Mouse (Mus musculus): Measurements from ENCODE around the gene Hist1h3g.
A peak's percentile ranks its signal among the peaks of the same experiment; 100 is the strongest.

Gene Hist1h3g

DNA sequence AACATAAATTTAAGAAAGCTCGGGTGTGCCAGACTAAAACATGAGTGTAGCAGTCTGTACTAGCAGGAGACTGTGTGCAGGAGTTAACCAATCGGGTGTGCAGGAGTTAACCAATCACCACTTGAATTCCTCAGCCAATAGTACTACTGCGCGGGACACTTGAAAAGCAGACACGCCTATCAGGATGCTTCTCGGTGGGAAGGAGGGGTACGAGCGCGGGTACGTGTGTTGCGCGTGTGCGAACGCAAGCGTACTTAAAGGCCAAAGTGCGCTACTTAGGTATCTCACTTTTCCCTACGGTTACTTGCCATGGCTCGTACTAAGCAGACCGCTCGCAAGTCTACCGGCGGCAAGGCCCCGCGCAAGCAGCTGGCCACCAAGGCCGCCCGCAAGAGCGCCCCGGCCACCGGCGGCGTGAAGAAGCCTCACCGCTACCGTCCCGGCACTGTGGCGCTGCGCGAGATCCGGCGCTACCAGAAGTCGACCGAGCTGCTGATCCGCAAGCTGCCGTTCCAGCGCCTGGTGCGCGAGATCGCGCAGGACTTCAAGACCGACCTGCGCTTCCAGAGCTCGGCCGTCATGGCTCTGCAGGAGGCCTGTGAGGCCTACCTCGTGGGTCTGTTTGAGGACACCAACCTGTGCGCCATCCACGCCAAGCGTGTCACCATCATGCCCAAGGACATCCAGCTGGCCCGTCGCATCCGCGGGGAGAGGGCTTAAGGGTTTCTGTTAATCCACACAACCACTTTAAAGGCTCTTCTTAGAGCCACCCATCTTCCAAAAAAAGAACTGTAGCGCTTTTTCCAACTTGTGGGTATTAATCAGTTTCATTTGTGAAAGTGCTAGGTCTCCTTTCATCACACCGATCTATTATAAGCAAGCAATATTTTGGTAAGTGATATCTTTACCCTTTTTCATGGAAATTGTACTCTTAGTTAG lies at the start of gene Hist1h3g:
Gene Hist1h3g, plus strand, starts transcription at position 286 of the 939 bp plus-strand sequence.
- peak; percentile 98 for DNase-seq (ENCODE audit: low read depth, low spot score)

GRCm38 (mm10) chr13:23488400-23489322 lies 46.6 kb upstream of the Hist1h3g start, which contains the start of gene Btn2a2:
Gene Btn2a2, minus strand, starts transcription at chr13:23488857.
- DNase-seq (ENCODE audit: low read depth, low spot score): peak; percentile 63

DNA sequence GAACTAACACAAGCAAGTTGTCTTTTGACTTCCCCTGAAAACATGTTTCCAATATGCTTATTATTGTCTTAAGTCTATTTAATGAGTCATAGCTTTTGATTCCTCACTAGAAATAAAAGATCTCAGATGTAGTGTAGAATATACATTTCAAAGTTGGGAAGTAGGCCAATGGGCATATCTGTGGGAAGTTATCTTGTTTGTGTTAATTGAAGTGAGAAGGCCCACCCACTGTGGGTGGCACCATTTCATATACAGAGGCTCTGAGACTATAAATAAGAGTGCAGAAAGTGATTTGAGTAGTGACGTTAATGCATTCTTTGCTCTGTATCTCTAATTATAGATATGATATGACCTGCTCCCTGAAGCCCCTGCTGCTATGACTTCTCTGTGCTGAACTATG lies 44.4 kb upstream of the Hist1h3g start:
- no peak for DNase-seq (ENCODE audit: low read depth, low spot score)

DNA sequence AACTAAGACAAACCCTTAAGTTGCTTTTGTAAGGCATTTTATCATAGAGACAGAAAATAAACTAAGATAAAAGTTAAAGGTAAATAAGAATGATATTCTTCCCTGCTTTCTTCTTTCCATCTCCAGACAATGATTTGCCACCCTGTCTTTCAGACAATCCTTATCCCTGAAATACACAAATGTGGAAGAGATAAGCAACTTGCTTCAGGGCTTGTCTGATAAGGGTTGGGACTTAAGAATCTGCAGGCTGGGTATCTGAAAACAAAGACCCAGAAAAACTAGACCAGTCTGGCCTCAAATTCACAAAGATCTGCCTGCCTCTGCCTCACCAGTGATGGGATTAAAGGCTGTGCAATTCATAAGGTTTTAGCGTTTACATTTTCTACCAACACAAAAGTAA lies 44.0 kb upstream of the Hist1h3g start:
- no peak for DNase-seq (ENCODE audit: low read depth, low spot score)

GRCm38 (mm10) chr13:23491990-23492389 lies 43.2 kb upstream of the Hist1h3g start:
- DNase-seq (ENCODE audit: low read depth, low spot score): no peak

DNA sequence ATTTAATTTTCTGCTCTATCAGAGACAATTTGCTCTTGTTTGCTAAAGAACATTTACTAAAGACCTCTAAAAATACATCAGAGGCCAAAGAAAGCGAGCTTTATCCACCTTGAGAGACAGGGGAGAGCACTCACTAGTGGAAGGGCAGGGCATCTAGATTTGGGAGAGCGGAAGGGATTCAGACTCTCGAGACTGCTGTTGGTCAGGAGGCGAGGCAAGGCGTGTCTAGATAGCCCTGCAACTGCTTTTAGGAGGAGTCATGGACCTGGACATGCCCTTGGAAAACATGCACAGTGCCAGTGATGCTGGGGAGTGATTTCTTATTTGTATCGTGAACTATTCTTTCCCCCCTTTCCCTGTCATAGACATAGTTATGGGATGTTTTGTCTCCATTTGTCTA lies 39.7 kb upstream of the Hist1h3g start:
- DNase-seq (ENCODE audit: low read depth, low spot score): no peak

DNA sequence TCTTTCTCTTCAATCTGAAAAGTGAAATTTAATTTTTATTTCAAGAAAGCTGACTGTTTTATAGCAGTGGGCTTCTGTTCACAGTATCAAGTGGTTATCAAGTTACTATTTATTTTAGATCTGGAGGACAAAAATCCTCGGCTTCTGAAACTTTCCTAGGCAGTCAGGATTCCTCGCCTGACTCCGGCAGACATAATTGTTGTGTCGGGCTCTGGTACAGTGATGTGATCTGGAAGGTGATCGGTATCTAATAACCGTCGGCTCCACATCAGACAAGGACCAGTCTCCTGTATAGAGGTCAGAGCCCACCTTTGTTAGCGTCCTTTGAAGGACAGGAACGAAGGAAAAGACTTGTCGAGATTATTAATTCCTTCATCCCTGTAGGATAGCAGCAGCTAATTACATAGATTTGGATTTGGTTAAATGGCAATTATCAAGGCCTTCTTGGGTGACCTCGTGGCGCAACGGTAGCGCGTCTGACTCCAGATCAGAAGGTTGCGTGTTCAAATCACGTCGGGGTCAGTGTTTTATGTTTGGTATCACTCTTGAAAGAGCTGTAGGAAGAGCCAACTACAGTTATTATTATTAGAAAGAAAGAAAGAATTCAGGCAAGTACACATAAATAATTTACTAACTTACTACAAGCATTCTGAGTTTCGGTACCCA lies 37.4 kb upstream of the Hist1h3g start:
- peak; percentile 82 for DNase-seq (ENCODE audit: low read depth, low spot score)

- peak; percentile 51 for DNase-seq (ENCODE audit: low read depth, low spot score)
Observed at GRCm38 (mm10) chr13:23498653-23499052, 36.6 kb upstream of the Hist1h3g start.

GRCm38 (mm10) chr13:23499943-23500342 lies 35.3 kb upstream of the Hist1h3g start:
- DNase-seq (ENCODE audit: low read depth, low spot score): no peak

DNA sequence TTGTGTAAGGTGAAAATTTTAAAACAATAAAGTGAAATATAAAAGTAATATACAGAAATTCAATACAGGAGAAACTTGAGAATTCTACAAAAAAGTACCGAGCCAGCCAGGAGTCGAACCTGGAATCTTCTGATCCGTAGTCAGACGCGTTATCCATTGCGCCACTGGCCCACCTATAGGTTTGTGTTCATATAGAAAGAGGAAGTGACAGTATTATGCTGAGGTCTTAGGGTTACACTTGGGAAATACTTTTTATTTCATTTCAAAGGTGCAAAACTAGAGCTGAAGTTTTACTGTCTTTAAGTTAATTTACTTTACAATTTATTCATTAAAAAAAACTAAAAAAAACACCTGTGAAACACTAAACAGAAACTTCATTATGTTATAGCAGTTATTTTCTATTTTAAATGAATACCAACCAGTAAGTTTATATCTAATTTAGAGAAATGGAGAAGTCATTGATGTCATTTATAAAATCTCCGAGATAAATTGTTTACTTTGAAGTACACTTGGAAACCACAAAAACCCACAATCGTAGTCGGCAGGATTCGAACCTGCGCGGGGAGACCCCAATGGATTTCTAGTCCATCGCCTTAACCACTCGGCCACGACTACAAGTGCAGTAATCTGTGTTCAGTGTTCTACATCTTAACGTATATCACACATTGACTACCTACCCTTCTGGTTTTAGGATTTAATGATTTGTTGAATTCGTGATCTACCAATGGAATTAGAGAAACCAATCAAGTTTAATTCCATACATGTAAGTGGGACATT lies 34.6 kb upstream of the Hist1h3g start:
- peak; percentile 88 for DNase-seq (ENCODE audit: low read depth, low spot score)

DNA sequence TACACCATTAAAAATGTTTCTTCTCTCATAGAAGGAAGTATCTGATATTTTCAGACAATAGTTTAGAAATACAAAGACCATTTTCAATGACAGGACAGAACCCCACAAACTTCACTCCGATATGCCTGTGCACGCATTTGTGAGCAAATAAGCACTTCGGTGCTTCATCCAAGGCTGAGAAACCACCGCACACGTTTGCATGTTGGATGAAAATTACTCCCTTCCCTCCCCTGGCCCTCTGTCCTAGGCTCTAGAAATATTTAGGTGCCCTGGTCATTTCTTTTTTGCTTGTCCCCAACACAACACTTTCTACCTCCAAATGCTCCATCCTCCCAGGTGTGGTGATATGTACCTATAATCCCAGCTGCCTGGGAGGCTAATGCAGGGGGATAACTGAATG lies 33.7 kb upstream of the Hist1h3g start:
- DNase-seq (ENCODE audit: low read depth, low spot score): no peak

DNA sequence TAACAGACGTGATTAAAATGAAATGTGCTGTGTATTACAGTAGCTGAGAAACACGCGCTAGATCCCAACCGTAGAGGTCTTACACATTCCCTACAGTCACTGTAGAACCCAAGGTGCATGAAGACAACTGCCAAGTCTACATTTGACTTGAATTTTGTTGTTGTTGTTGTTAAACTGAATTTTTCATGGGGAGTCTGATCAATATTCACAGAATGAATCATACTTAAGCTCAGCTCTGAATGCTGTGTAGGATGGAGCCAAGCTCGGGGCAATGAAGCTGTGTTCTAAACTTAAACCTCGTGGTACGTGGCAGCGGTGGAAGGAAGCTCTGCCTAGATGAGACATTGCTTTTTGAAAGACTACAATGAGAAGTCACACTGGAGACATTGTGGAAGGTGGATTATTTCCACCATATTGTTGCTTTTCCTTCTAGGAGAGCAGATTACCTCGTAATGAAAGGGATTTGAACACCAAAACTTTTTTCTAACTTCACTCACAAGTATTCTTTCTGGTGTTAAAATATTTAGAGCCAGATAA lies 33.1 kb upstream of the Hist1h3g start:
- DNase-seq (ENCODE audit: low read depth, low spot score): no peak

GRCm38 (mm10) chr13:23502916-23503315 lies 32.3 kb upstream of the Hist1h3g start:
- peak; percentile 70 for DNase-seq (ENCODE audit: low read depth, low spot score)

DNA sequence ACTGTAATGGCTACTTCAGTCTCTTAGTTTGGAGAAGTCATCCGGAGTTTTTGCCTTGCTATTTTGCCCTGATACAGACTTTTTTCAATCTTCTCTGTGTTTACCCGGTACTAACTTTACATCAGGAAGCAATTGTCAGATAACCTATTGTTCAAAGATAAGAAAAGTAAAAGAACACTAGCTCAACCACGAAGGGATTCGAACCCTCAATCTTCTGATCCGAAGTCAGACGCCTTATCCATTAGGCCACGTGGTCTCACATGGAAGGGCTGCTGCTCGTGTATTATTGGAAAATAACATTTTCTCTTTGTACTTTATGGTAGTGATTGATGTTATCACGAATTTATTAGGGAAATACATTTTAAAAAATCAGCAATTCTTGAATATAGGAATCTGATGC lies 31.4 kb upstream of the Hist1h3g start:
- DNase-seq (ENCODE audit: low read depth, low spot score): peak; percentile 87

DNA sequence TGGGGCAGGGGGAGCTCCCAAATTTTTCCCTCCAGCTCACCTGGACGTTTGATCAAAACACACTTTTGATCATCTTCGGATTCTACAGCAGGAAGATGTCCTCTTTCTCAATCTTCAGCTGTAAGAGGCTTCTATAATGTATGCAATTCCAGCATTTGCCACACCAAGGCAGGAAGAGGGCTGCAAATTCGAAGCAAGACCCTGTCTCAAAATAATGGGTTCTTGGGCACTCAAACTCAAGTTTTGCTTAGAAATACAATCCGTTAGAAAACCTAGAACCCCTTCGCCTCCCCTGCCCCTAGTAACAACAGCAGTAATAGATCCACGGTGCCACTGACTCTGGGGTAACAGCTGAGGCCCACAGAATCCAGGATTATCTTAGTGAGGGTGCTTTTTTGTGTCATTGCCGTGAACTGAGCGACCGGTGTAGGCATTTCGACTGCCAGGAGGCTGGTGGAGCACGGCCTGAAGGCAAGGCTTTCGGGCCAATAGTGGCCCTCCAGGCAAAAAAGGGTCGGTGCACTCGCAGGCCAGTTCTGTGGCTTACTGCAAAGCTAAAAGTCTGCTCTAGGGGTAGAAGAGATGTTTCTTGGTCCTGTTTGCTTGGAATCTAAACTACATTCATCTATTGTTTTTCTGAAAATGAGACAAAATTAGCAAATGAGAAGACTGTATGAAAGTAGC lies 29.4 kb upstream of the Hist1h3g start:
- no peak for DNase-seq (ENCODE audit: low read depth, low spot score)

GRCm38 (mm10) chr13:23506351-23506750 lies 28.9 kb upstream of the Hist1h3g start:
- DNase-seq (ENCODE audit: low read depth, low spot score): peak; percentile 84

DNA sequence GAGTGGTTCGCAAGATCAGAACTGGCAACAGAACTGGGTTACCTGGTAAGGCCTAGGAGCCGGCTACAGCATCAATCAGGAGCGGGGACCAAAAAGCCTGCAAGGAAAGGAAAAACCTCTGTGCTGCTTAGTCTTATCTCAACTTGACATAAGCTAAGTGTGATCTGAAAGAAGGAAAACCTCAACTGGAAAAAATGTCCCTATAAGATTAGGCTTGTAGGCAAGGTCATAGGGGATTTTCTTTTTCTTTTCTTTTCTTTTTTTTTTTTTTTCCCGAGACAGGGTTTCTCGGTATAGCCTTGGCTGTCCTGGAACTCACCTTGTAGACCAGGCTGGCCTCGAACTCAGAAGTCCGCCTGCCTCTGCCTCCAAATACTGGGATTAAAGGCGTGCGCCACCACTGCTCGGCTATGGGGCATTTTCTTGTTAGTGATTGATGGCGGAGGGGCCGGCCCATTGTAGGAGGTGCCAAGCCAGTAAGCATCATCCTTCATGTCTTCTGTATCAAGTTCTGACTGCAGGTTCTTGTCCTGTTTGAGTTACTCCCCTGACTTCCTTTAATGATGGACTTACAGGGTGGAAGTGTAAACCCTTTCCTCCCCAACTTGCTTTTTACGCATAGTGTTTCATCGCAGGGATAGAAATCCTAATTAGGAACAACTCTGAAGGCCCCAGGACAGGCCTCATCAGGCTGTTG lies 28.3 kb upstream of the Hist1h3g start:
- no peak for DNase-seq (ENCODE audit: low read depth, low spot score)

DNA sequence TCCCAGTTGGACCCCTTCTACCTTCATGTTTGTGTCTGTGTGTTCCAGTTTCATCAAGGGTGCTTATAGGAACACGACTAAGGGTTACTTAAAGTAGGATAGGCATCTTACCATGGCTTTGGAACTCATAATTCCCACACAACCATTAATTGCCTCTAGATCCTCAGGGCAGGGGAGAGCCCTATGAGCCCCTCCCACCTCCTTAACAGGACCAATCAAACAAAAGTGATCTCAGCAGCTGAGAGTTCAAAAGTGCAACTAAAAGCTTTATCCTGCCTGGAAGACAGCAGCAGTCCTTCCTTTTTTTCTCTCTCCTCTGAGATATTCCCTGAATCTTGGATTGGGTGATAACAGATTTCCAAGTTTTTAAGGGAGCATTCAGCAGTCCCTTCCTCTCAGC lies 25.1 kb upstream of the Hist1h3g start:
- peak; percentile 56 for DNase-seq (ENCODE audit: low read depth, low spot score)

GRCm38 (mm10) chr13:23513517-23513916 lies 21.7 kb upstream of the Hist1h3g start:
- DNase-seq (ENCODE audit: low read depth, low spot score): peak; percentile 1
